Mouse (Mus musculus) kidney, adult 9 months (tissue): ENCODE data around the gene Adam20.
"Not testable (repeated sequence)": the region's sequence is repeated elsewhere in the genome, so short reads cannot be mapped to it uniquely, and the experiment has no call there.

Experiments used
- DNase-seq: peaks from one replicate; pipeline ENCODE4 v3.0.0; 2022

The Adam20 gene

DNA sequence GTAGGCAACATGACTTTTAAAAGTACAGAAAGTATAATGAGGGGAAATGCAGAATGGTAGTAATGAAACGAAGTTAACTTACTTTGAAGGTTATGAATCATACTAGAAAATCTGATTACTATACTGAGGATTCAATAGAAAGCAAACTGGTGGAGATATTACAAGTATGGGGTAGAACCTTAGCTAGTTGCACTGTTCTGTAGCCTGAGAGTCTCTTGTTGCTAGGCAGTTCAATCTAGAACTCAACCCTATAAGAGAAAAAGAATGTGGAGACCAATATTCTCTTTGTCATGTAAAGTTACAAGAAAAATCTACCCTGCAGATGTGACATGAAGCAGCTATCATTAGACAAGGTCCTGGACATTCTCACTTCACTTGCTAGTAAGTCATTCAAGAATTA, at the start of gene Adam20:
Gene Adam20 (plus strand): TSS at position 301 of the 400 bp plus-strand sequence.
- not testable (repeated sequence) for DNase-seq

DNA sequence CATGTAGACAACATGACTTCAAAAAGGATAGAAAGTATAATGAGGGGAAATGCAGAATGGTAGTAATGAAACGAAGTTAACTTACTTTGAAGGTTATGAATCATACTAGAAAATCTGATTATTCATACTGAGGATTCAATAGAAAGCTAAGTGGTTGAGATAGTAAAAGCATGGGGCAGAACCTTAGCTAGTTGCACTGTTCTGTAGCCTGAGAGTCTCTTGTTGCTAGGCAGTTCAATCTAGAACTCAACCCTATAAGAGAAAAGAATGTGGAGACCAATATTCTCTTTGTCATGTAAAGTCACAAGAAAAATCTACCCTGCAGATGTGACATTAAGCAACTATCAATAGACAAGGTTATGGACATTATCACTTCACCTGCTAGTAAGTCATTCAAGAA, 41.2 kb upstream of the Adam20 start, which contains the start of gene Adam25:
Gene Adam25 (plus strand): TSS at position 301 of the 400 bp plus-strand sequence.
- DNase-seq = not testable (repeated sequence)

DNA sequence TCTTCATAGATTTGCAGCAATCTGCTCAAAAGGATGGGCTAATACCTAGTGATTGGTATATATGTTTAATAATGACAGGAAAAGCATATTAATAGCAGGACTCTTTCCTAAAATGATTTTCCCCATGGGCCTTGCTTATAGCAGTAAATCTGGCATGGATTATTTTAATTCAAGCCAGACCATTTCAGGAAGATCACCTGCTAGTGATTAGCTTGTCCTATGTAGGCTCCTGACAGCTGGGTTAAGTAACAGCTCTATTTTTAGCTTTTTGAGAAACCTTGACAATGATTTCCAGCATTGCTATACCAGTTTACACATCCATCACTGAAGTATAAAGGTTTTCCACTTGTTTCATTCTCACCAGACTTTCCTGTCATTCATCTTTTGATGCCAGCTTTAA, 9.8 kb upstream of the Adam20 start:
- DNase-seq = no peak

DNA sequence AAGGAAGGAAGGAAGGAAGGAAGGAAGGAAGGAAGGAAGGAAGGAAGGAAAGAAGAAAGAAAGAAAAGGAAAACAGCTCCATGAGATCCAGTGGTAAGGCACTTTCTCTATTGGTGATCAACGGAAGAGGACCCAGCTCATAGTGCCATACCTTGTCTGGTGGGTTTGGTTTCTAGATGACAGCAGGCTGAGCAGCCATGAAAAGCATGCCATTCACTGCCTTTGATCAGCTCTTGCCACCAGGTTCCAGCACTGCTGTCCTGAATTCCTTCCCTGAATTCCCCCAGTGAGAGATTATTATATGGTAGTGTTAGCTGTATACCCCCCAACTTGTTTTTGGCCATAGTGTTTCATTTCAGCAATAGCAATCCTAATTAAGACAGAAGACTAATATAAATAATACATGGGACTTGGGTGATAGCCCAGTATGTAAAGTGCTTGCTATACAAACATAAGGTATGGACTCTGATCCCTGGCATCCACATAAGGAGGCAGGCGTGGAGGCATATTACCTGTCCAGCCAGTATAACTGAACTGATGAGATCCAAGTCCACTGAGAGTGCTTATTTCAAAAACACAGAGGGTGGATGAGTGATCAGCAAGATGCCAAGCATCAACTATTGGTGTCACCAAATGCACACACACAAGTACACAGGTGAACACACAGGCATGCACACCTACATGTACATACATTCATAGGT, 10.5 kb downstream of the Adam20 start:
- DNase-seq = no peak
